Mouse (Mus musculus): Measurements from ENCODE around the gene Cep57l1.
A peak's percentile ranks its signal among the peaks of the same experiment; 100 is the strongest.

GRCm38 (mm10) chr10:41678746-41679360 lies 130.8 kb downstream of the Cep57l1 start:
- TF ChIP-seq POLR2A (IDR thresholded peaks at IDR 0.05; ENCODE audit: borderline replicate concordance, low read depth, low read length) (no peak), CTCF (IDR thresholded peaks at IDR 0.05; ENCODE audit: low read depth, low read length) (peak; percentile 67)
